Mouse (Mus musculus) induced T-regulatory cell, adult 2 months (primary cell): ENCODE results near the gene Masp2.

Experiments used
- DNase-seq: peaks from one replicate; pipeline ENCODE4 v3.0.0-alpha.2; 2012; ENCODE audit warnings: low read depth

Gene Masp2

DNA sequence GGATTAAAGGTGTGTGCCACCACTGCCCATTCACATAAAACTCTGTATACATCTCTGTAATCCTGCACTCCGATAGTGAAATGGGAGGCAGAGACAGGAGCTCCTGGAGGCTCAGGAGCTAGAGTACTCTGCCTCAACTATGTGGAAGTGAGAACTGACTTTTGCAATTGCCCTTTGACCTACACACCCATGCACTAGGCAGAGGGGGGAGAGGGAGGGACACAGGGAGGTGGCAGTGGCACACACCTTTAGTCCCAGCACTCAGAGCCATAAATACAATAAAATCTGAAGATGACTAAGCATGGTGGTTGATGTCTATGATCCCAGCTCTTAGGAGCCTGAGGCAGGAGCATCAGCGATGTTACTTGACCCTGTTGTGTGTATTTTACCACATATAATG is 37.1 kb downstream of the Masp2 start:
- DNase-seq = no peak

DNA sequence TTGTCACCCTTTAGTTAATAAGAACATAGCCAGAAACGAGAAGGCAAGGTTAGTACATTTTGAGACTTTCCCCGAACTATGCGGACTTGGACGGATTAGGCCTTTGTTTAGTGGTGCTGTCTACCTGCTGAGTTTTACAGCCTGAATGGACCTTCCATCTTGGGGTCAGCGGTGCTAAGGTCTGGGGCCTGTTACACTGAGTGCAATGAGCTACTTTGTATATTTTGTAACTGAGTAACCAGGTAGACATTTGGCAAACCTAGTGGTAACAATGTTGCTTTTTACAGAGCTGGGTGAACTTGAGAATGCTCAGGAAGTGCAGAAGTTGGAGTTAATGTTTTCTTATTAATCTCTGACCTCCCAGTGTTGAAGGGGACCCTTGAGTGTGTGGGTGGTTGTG is 38.8 kb downstream of the Masp2 start:
- no peak for DNase-seq

DNA sequence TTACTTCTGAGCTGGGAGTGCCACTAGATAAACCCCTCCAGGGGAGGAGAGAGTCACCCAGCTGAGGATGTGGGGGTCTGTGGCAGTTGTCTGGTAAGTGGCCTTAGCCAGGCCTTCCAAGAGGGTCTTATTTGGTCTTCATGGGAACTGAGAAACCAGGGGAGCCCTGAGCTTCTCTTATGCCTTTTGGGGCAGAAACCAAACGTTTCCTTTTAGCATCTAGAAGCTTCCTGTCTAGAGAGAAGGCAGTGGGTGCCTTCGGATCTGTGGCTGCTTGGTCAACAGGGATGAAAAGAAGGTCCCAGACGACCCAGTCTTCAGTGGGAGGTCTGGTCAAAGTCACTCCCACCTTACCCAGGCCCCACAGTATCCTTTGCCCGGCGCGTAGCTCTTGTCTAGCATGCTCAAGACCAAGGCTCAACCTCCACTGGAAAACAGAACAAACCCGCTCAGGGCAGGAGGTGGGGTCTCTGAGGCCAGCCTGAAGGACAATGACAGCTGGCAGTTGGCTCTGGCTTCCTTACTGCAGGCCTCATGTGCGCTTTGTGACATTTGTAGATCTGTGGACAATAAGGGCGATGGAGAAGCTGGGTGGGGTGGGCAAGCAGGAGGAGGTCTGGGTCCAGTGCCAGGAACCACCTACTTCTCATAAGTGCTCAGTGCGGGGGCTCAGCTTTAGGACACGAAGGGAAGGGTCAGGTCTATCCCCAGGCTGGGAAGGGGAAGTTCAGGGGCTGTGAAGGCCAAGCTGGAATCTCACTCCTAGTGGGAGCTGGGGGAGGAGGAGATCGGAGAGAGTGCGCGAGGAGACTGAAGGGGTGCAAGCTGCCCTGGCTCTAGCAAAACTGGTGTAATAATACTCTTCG is 41.2 kb downstream of the Masp2 start, which contains the start of gene Gm572:
TSS of gene Gm572 (plus strand) at position 27 of the 866 bp plus-strand sequence.
- no peak for DNase-seq

DNA sequence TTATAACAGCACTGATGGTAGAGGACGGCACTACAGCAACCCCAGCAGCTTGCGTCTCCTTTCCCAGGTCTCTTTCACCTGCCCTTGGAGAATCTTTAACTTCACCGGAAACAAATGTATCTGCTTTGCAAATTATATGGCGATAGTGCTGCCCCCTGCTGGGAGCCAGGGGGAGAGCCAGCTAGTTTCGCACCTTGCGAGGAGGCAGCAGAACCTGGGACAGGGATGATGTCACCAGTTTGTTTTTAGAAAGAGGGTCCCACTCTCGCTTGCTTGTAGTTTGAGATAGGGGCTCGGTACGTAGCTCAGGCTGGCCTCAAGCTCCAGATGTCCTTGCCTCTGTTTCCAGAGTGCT is 41.8 kb downstream of the Masp2 start:
- DNase-seq = peak; percentile 85

DNA sequence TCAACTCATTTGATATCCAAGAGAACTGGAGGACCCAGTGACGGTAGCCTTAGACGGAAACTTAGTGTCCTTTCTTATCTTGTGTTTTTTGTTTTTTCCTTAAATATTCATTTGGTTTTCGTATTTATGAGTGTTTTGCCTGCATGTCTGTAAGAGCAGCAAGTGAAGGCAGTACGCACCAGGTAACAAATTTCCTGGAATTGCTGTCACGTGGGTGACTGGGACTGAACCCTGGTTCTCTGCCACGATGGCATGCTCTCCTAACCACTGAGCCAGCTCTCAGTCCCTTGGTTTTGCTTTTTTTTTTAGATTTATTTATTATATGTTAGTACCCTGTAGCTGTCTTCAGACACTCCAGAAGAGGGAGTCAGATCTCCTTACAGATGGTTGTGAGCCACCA is 42.6 kb downstream of the Masp2 start:
- no peak for DNase-seq

DNA sequence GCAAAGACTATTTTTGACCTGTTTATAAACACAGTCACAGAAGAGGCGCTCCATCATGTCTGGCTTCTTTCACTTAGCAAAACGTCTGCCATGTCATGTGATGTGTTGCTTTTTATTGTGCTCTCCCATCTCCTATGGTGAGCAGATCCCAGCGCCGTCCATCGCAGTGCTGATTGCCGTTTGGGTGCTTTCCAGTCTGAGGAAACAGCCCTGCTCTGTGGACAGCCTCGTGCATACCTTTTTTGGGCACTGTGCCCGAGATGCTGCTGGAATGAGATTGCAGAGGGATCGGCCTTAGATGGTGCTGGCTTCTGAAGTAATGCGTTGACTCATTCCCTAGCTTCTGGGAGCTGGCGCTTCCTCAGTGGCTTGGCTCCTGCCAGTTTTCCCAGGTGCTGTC is 44.3 kb downstream of the Masp2 start:
- no peak for DNase-seq

DNA sequence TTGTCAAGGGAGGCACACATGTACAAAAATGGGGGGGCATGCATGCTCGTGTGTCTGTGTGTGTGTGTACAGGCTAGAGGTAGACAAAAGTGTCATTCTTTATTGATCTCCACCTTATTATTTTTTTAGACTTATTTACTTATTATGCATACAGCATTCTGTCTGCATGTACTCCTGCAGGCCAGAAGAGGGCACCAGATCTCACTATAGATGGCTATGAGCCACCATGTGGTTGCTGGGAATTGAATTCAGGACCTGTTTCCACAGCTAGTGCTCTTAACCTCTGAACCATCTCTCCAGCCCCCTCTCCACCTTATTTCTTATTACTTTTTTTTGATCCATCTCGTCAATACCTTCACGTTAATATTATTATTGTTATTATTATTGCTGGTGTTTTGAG is 47.0 kb downstream of the Masp2 start:
- DNase-seq = peak; percentile 30

DNA sequence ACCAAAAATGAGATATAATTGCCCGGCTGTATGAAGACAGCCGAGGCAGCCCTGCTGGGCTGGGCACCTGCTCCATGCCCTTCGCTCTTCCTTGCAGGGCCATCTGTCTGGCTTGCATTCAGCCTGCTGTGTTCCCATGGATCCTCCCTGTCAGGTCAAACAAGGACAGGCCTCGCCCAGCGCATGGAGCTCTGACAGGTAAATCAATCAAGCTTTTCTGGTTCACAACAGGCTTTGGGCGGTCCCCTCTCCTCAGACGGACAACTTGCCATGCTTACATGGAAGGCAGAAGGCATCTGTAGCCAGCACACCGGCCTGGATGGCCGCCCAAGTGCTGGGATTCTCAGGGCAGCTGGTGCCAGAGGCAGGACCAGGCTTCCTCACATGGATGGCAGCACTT is 48.7 kb downstream of the Masp2 start:
- no peak for DNase-seq

DNA sequence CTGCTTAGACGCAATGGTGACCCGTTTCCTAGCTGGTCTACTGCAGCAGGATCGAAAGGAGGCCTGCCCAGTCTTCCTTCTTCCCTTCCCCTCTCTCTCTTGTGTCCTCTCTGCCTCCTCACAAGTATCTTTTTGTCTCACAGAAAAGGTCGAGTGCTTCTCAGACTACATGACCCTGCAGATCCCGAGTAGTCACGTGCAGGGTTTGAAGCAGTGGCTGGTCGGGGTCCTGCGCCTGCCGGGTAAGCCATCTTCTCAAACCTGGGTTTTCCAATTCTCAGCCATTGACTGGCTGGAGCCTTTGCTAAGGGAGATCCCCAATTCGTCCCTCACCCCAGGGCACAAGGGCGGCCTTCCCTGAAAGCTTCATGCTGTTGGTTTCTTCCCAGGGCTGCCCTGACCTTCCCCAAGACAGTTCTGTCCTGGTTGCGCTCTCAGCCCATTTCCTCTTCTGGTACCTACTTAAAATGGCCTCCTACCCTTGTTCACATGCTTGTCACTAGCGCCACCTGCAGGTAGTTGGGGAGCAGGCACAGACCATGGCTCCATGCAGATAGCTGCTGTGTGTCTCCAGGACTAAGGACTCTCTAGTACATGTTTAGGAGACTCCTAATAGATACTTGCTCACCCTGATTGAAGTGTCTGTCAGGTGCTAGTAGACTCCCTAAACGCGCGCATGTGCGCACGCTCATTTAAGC is 52.5 kb downstream of the Masp2 start:
- peak; percentile 59 for DNase-seq

DNA sequence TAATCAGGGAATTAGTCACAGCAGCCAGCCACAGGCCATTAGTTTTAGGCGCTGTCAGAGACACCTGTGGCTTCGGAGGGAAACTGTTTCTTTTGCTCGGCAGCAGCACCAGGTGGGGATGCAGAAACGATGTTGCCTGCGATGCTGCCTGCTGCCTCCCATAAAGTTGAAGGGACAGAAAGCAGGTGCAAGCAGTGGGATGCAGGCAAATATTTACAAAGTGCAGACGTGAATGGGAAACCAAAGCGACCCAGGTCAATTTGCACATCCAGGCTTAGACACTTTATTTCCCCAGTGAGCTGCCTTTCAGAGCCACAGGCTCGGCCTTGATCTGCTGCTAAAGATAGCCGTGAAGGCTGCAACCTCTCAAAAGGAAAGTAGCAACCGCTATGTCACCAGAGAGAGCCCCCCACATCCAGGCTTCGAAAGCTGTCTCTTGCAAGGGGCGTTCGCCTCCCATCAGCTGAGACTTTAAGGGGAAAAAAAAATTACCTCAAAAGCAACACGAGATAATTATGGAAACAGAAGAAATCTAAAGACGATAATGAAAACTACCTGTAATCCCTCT is 54.4 kb downstream of the Masp2 start:
- DNase-seq = no peak

DNA sequence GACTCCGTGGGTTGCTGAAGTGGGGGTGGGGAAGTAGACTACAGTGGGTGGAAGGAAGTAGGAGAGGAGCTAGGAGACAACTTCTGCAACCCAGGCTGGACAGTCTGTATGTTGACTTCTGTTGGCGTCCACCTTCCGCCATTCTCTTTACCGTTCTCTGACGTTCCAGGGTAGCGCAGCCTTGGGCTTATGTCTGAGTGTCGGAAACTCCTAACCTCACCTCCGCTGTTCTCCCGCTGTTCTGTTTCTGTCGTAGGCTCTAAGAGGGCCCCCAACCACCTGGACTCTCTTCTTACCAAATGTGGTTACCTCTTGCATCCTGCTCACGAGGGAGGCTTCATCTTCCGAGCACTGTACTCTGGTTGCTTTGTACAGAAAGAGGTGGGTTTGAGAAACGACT is 55.4 kb downstream of the Masp2 start:
- peak; percentile 28 for DNase-seq

DNA sequence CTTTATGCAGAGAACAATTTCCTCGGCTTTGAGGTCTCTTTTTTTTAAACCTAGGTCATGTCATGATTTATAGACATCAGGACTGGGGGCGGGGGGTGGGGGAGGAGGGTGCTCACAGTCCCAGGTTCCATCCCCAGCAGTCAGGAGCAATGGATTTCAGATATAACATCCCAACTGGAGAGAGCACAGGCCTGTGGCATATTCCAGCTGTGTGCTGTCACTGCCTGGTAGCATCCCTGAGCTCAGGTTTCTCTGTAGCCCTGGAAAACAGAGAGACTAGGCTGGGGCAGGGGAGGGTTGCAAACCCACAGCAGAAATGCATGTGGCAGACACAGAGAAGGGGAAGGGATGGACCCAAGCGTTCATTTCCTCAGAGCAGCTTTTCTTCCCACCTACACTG is 57.8 kb downstream of the Masp2 start:
- DNase-seq = no peak

DNA sequence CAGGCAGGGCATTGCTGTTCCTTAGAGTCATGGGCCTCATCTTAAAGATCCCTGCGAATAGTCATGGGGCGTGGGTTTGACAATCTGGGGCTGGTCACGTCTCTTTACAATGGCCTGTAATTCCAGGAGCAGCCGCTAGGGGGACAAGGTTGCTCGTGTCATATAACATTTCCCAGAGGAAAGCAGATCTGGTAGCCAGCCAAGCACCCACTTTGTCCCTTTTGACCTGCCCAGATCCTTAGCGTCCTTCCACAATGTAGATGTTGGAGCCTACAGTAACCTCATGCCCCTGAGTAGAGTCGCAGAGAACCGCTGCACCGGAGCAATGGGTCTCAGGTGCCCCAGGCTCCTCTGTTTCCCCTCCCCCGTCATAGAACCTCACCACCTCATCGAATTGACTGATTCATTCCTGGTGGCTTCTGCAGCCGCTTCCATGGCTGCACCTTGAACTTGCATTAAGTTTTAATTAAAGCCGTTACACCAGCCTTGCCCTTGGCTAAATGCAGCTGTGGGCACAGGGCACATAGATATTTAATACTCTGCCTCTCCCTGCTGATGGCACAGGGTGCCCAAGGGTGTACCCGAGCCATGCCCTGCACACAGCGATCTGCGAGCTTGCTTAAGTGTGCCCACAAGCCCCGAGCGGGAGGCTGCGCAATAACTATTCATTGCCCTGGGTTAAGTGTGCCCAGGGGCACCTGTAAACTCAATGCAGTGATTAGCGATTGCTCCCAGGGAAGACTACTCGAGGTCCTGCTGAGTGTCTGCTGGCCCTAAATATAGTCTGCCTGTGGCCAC is 60.0 kb downstream of the Masp2 start:
- DNase-seq = peak; percentile 81

DNA sequence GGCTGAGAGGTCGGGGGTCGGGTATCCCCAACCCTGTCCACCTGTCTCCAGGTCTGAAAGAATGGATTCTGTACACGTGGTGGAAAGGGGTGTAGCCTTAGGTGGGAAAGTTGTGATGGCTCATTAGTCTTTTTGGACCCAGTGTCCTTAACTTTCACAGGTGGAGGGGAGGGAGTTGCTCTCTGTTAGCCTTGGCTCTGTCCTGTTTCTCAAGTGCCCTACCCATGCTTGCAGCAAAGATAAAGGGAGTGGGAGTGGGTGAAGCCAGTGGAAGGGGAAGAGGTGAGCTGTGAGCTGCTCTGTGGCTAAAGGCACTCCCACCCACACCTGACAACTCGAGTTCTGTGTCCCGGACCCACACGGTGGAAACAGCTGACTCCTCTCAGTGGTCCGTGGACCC is 61.0 kb downstream of the Masp2 start:
- no peak for DNase-seq

DNA sequence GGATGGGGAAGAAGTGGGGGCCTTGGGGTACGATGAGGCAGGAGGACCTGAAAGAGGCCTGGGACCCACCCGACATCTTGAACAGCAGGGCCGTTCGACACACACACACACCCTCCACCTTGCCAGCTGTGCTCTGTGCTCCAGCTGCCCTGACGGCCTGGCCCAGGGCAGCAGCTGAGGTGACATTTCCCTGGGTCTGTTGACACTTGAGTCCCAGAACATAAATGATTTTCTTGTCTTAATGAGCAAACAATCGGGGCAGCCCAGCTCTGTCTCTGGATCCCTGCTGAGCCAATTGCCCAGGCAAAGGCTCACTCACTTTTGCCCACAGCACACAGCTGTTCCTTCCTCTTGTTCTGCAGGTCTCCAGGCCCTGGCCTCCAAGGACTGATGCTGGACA is 61.7 kb downstream of the Masp2 start:
- DNase-seq = no peak
